Mouse (Mus musculus) kidney, embryonic 15.5 days (tissue): ENCODE data around the gene Slc24a2. TPM values are rescaled to one million over a fixed set of nuclear protein-coding genes. Genes with fewer than 3 reads are reported as not detected.

Source experiments
- ATAC-seq: fragments of 200-750 bp; cut with Nextera tagmentation; replicated peaks from 2 replicates; pipeline ENCODE4 v1.8.0; 2017; ENCODE audit warnings: moderate TSS enrichment; ENCODE audit not compliant: low FRiP score
- H3K27ac ChIP-seq: fragments of 300-500 bp; sonication (generic); 2 replicates; pipeline ENCODE4 v1.5.1; 2015; ENCODE audit warnings: mild to moderate bottlenecking, inconsistent platforms
- H3K27me3 ChIP-seq: fragments of 300-500 bp; sonication (generic); 2 replicates; pipeline ENCODE4 v1.6.1; 2015; ENCODE audit warnings: inconsistent platforms
- H3K36me3 ChIP-seq: fragments of 300-500 bp; sonication (generic); 2 replicates; pipeline ENCODE4 v1.6.1; 2015; ENCODE audit warnings: inconsistent platforms
- H3K4me1 ChIP-seq: fragments of 300-500 bp; sonication (generic); 2 replicates; pipeline ENCODE4 v1.6.1; 2015; ENCODE audit warnings: inconsistent platforms
- H3K4me2 ChIP-seq: fragments of 300-500 bp; sonication (generic); 2 replicates; pipeline ENCODE4 v1.6.1; 2015; ENCODE audit warnings: moderate library complexity, mild to moderate bottlenecking, inconsistent platforms
- H3K4me3 ChIP-seq: fragments of 300-500 bp; sonication (generic); replicated peaks from 2 replicates; pipeline ENCODE4 v1.5.1; 2015; ENCODE audit warnings: mild to moderate bottlenecking, inconsistent platforms
- H3K9ac ChIP-seq: fragments of 300-500 bp; sonication (generic); 2 replicates; pipeline ENCODE4 v1.6.1; 2015; ENCODE audit warnings: mild to moderate bottlenecking, inconsistent platforms
- H3K9me3 ChIP-seq: fragments of 300-500 bp; sonication (generic); replicated peaks from 2 replicates; pipeline ENCODE4 v1.6.1; 2016; ENCODE audit warnings: inconsistent platforms
- WGBS: fragments of 180-500 bp; shearing (Covaris S2); methylation state at CpG from one replicate; pipeline ENCODE4 v1.1.7; 2015; ENCODE audit warnings: mixed read lengths; 5-methylcytosine and 5-hydroxymethylcytosine counted together
- polyA plus RNA-seq: library from polyadenylated mRNA; unstranded; fragments of >200 nt; fragmentation: Nextera tagmentation; extraction: Ambion mirVana; gene quantifications from 2 replicates; pipeline ENCODE4 v1.2.1, GENCODE M21; 2015

The Slc24a2 gene
- polyA plus RNA-seq = 0.19 TPM in 1 of 2 replicates, not detected in the other

- H3K4me3 ChIP-seq = peak within 1 kb of the TSS; percentile 55
- H3K4me1 ChIP-seq = peaks cover 12% of the 10 kb centered on the region
- ATAC-seq = peak; percentile 98
- peak within 1 kb of the TSS; percentile 36; the same call in 1 of the 2 replicates for H3K9ac ChIP-seq
- WGBS = under 1% methylated on average over 40 of the region's 62 CpGs
- no peaks in the 10 kb centered on the region for H3K9me3 ChIP-seq
- H3K27ac ChIP-seq = no peak within 1 kb of the TSS
- peak within 1 kb of the TSS; percentile 99 for H3K4me2 ChIP-seq
- peaks cover 49% of the 10 kb centered on the region for H3K27me3 ChIP-seq
- no peaks in the 10 kb centered on the region for H3K36me3 ChIP-seq
These were observed at the start of gene Slc24a2 for GRCm38 (mm10) chr4:87229960-87230551. Slc24a2 (minus strand) TSS chr4:87230477.

DNA sequence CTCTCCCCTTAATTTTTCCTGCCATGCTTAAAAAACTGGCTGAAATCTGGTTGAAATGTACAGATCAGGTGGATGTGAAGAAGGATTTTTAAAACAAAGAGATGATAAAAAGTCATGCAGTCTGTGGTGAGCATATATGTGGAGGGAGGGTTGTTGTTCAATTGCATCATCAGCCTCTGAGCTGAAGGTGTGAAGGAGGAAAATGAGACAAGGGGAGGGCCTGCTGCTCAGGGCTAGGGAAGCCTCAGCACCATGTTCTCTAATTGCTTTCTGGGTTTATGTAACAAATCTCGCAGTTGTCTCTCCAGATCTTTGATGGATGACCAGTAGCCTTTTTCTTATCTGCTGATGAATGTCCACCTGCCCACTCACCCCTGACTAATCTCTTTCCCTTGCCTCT lies 44.5 kb upstream of the Slc24a2 start:
- ATAC-seq = peak; percentile 52; the same call in 1 of the 2 replicates
- no peak overlapping the region for H3K9ac ChIP-seq
- 24% methylated on average over 1 of the region's 1 CpGs for WGBS
- no peaks in the 10 kb centered on the region for H3K4me1 ChIP-seq
- H3K36me3 ChIP-seq = no peaks in the 10 kb centered on the region
- H3K4me3 ChIP-seq = no peak overlapping the region
- H3K4me2 ChIP-seq = no peak overlapping the region
- H3K9me3 ChIP-seq = no peaks in the 10 kb centered on the region
- no peak overlapping the region for H3K27ac ChIP-seq
- no peaks in the 10 kb centered on the region for H3K27me3 ChIP-seq

- no peaks in the 10 kb centered on the region for H3K4me1 ChIP-seq
- H3K4me3 ChIP-seq = no peak overlapping the region
- no peak overlapping the region for H3K27ac ChIP-seq
- 79% methylated on average over 2 of the region's 2 CpGs for WGBS
- no peak overlapping the region for H3K9ac ChIP-seq
- H3K27me3 ChIP-seq = no peaks in the 10 kb centered on the region
- H3K4me2 ChIP-seq = no peak overlapping the region
- H3K9me3 ChIP-seq = no peaks in the 10 kb centered on the region
- no peaks in the 10 kb centered on the region for H3K36me3 ChIP-seq
- no peak for ATAC-seq
These were observed 44.0 kb upstream of the Slc24a2 start for GRCm38 (mm10) chr4:87274276-87274675.

DNA sequence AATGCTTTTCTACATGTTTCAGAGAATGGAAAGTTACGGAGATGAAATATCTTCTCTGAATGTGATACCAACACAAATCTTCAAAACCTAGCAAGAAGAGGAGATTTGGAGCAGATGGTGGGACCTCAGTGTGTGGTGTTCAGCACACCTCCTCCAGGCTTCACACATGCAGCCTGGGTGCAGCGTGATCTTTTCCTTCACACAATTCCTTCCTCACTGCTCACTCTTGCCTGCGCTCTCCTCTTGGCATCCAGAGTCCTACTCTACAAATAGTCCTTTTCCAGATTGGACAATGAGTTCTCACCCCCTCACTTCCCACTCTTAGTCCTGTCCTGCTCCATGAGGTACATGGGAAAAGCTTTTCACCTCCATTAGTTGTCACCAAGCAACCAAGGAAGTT lies 43.2 kb upstream of the Slc24a2 start:
- no peaks in the 10 kb centered on the region for H3K36me3 ChIP-seq
- no peak for ATAC-seq
- no peaks in the 10 kb centered on the region for H3K4me1 ChIP-seq
- H3K4me3 ChIP-seq = no peak overlapping the region
- H3K4me2 ChIP-seq = no peak overlapping the region
- 98% methylated on average over 3 of the region's 3 CpGs for WGBS
- H3K9me3 ChIP-seq = no peaks in the 10 kb centered on the region
- no peak overlapping the region for H3K27ac ChIP-seq
- no peak overlapping the region for H3K9ac ChIP-seq
- no peaks in the 10 kb centered on the region for H3K27me3 ChIP-seq

DNA sequence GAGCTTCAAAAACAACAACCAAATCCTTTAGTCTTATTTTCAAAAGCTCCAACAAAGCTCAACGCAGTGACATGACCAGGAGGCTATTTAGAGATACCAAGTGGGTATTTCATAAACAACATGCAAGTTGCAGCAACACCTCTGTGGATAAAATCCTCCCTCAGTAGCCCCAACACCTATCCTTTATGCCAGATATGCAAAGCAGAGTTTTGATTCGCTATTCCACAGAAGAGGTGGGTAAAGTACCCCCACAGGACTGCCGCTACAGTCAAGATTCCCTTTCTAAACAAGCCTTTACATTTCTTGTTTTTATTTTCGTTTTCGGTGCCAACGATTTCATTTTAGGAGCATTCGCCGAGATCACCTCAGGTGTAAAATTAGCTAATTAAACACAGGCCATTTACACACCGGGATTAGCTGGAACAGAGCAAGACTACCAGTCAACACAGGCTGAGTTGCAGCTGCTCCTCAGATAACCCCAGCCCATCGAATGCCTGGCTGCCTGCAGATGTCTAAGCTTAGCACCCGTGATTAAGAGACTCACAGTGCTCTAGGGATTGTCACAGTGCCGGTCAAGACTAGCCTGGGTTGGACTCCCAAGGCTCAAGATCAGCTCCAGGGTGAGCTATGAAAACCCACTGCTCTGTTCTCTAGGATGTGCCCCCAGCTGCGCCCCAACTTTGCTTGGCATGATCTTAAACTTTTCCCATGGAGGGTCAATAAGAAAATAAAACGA lies 885 bp downstream of the Slc24a2 start:
- WGBS = 20% methylated on average over 14 of the region's 14 CpGs
- H3K27ac ChIP-seq = no peak overlapping the region
- no peaks in the 10 kb centered on the region for H3K9me3 ChIP-seq
- peak overlapping the region; percentile 36; the same call in 1 of the 2 replicates for H3K9ac ChIP-seq
- peaks cover 49% of the 10 kb centered on the region for H3K27me3 ChIP-seq
- H3K36me3 ChIP-seq = no peaks in the 10 kb centered on the region
- H3K4me2 ChIP-seq = peak overlapping the region; percentile 99
- H3K4me1 ChIP-seq = peaks cover 12% of the 10 kb centered on the region
- H3K4me3 ChIP-seq = peak overlapping the region; percentile 55
- no peak for ATAC-seq

DNA sequence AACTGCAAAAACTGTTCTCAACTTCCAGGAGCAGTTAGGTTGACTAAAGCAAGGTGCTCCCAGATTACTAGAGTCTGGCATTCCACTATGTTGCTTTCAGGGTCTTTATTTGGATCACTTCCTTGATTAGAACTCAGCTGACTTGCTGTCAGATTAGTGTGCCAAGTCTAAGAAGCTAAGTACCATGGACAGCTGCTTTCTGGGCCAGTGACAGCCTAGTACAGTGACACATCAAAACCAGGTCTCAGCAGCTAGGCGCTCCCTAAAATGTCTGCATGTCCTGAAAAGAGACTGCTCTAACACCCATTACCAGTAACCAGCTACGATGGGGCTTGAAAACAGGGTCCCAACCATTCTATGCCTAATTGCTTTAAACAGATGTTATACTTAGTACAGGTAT lies 8.7 kb downstream of the Slc24a2 start:
- Histone ChIP-seq H3K36me3 (no peaks in the 10 kb centered on the region), H3K4me2 (no peak overlapping the region), H3K27ac (no peak overlapping the region), H3K4me3 (no peak overlapping the region), H3K9ac (no peak overlapping the region), H3K9me3 (no peaks in the 10 kb centered on the region), H3K27me3 (no peaks in the 10 kb centered on the region), H3K4me1 (no peaks in the 10 kb centered on the region)
- no peak for ATAC-seq
- WGBS = 53% methylated on average over 2 of the region's 2 CpGs

DNA sequence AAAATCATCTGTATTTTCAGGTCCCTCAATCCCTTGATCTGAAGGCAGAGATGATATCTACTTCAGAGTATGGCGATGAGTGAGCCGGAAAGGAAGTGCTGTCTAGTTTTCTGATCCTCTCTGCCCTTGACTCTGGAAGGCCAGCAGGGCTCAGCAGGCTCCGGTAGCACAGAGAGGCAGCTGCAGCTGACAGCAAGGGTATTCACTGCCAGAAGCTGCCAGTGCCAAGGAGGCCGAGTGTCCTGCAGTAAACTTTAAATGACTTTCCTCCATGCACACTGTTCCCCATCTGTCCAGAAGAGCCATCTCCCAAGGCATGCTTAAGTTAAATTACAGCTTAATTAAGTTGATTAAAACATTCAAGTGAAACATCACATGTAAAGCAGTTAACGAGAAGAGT lies 12.1 kb downstream of the Slc24a2 start:
- no peaks in the 10 kb centered on the region for H3K27me3 ChIP-seq
- H3K4me2 ChIP-seq = no peak overlapping the region
- H3K4me1 ChIP-seq = no peaks in the 10 kb centered on the region
- no peak for ATAC-seq
- no peak overlapping the region for H3K9ac ChIP-seq
- H3K9me3 ChIP-seq = no peaks in the 10 kb centered on the region
- WGBS = 67% methylated on average over 5 of the region's 5 CpGs
- no peaks in the 10 kb centered on the region for H3K36me3 ChIP-seq
- H3K27ac ChIP-seq = no peak overlapping the region
- no peak overlapping the region for H3K4me3 ChIP-seq

DNA sequence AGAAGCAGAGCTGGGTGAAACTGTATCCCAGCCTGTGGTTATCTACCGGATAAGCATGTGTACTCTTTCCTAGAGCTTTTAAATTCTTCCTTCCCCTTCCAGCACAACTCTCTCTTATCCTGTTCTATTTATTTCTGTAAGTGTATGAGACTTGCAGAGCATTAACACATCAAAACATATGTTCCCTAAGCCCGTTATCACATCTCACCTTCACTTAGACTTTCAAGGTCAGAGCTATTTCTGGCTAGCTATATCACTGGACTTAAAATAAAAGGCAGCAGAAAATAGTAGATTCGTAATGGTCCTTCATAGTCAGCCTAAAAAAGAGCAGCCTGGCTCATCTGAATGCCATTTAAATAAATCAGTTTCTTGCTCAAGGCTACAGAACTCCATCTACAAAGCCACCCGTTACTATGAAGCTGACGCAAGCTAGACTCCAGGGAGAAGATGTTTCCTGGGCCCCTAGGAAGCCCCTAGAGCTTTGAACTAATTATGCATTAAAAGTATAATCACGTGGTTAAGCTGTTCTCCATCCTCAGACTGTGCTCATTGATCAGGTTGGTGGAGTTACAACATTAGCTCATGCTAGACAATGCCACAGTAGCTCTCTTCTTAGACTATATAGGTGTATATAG lies 18.8 kb downstream of the Slc24a2 start:
- H3K27ac ChIP-seq = no peak overlapping the region
- no peaks in the 10 kb centered on the region for H3K9me3 ChIP-seq
- no peaks in the 10 kb centered on the region for H3K4me1 ChIP-seq
- H3K27me3 ChIP-seq = no peaks in the 10 kb centered on the region
- ATAC-seq = no peak
- 79% methylated on average over 6 of the region's 6 CpGs for WGBS
- no peak overlapping the region for H3K4me2 ChIP-seq
- no peak overlapping the region for H3K9ac ChIP-seq
- H3K36me3 ChIP-seq = no peaks in the 10 kb centered on the region
- no peak overlapping the region for H3K4me3 ChIP-seq

GRCm38 (mm10) chr4:87210533-87210932 lies 19.7 kb downstream of the Slc24a2 start:
- Histone ChIP-seq H3K9me3 (no peaks in the 10 kb centered on the region), H3K27me3 (no peaks in the 10 kb centered on the region), H3K4me1 (no peaks in the 10 kb centered on the region), H3K4me2 (no peak overlapping the region), H3K36me3 (no peaks in the 10 kb centered on the region), H3K9ac (no peak overlapping the region), H3K27ac (no peak overlapping the region), H3K4me3 (no peak overlapping the region)
- ATAC-seq = no peak
- 79% methylated on average over 3 of the region's 3 CpGs for WGBS

DNA sequence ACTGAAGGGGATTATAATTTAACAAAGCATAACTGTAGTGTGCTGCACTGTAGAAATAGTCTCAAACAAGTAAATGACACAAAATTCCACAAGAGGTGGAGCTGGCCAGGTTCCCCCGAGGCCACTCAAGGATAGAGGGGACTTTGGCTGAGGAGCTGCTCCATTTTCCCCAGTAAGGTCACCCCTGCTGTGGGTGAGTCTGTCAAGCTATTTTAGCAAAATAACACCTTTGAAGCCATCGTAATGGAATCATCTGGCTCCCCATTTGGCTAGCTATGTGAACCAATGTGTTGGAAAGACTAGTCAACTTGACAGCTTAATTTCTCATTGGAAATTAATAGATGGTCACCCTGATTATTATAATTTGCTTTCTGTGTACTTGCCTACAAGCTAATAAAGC lies 28.2 kb downstream of the Slc24a2 start:
- ATAC-seq = no peak
- Histone ChIP-seq H3K9ac (no peak overlapping the region), H3K36me3 (no peaks in the 10 kb centered on the region), H3K27ac (no peak overlapping the region), H3K4me2 (no peak overlapping the region), H3K9me3 (no peaks in the 10 kb centered on the region), H3K27me3 (no peaks in the 10 kb centered on the region), H3K4me1 (no peaks in the 10 kb centered on the region), H3K4me3 (no peak overlapping the region)
- 70% methylated on average over 2 of the region's 2 CpGs for WGBS

DNA sequence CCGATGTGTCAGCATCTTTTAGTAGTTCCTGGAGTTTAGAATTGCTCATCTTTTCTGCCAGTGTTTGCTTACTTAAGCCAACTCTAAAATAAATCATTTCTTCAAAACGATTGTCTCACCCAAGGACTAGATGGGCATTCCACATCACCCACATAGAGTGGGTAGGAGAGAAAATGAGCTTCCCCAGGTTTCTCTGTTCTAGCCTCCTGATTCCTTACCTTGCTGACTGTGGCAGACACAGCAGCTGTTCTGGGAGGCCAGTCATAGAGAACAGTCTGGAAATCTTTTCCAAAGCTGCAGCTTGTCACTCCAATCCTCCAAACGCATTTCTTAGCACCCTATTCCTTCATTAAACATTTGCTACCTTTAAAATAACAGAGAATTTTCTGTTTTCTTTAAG lies 29.0 kb downstream of the Slc24a2 start:
- Histone ChIP-seq H3K9ac (no peak overlapping the region), H3K27me3 (no peaks in the 10 kb centered on the region), H3K4me1 (no peaks in the 10 kb centered on the region), H3K4me2 (no peak overlapping the region), H3K27ac (no peak overlapping the region), H3K9me3 (no peaks in the 10 kb centered on the region), H3K4me3 (no peak overlapping the region), H3K36me3 (no peaks in the 10 kb centered on the region)
- 54% methylated on average over 3 of the region's 3 CpGs for WGBS
- no peak for ATAC-seq

DNA sequence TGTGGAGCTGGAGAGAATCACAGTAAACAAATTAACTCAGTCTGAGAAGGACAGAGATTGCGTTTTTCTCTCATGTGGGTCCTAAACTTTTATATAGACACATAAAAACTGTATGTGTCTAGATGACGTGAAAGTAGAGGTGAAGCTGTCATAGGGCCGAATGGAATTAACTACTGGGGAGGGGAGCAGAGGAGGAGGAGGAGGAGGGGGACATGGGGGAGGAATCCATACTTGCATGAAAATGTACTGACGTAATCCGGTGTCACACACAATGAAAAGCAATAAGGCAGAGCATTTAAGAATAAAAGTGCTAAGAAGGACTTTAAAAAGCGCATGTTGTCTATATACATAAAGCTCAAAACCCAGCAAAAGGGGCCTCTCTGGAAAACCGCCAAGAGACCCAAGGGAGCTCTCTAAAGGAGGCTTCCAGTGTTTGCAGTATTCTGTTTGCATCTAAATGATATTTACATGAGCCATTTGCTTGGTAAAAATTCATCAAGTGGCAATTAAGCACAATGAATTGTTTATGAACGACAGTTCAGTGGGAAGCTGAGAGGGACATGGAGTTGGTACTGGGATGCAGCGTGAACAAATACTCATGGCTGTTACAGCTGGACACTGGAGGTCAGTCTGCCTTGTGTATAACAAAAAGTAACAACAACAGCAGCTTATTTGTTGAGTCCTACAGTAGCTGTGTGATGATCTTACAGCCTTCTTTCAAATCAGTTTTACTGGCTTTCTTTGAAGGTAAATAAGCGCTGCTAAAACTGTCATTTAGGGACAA lies 45.9 kb downstream of the Slc24a2 start:
- Histone ChIP-seq H3K9ac (no peak overlapping the region), H3K27me3 (no peaks in the 10 kb centered on the region), H3K4me3 (no peak overlapping the region), H3K4me2 (no peak overlapping the region), H3K36me3 (no peaks in the 10 kb centered on the region), H3K9me3 (no peaks in the 10 kb centered on the region), H3K4me1 (no peaks in the 10 kb centered on the region), H3K27ac (no peak overlapping the region)
- ATAC-seq = no peak
- 60% methylated on average over 10 of the region's 10 CpGs for WGBS
